Mouse (Mus musculus): ENCODE measurements around the gene Tmem40.
A peak's percentile ranks its signal among the peaks of the same experiment; 100 is the strongest.

Gene Tmem40

GRCm38 (mm10) chr6:115761995-115762756 is at the start of gene Tmem40:
Tmem40 (minus strand) TSS chr6:115762410.
- no peak for DNase-seq

GRCm38 (mm10) chr6:115811606-115812005 is 49.4 kb upstream of the Tmem40 start:
- DNase-seq = no peak

- peak; percentile 99 for DNase-seq
These were observed 46.5 kb upstream of the Tmem40 start, which contains the start of gene Rpl32 for GRCm38 (mm10) chr6:115808488-115809231. Rpl32 (minus strand) TSS chr6:115808747.

- DNase-seq = peak; percentile 92
These were observed 45.9 kb upstream of the Tmem40 start for GRCm38 (mm10) chr6:115808196-115808487.

- DNase-seq = no peak
These were observed 45.4 kb upstream of the Tmem40 start for GRCm38 (mm10) chr6:115807464-115808195.

- DNase-seq = no peak
These were observed 42.4 kb upstream of the Tmem40 start for GRCm38 (mm10) chr6:115804432-115805192.

GRCm38 (mm10) chr6:115803541-115804382 is 41.6 kb upstream of the Tmem40 start:
- DNase-seq = peak; percentile 95

- no peak for DNase-seq
These were observed 39.6 kb upstream of the Tmem40 start for GRCm38 (mm10) chr6:115801811-115802210.

- DNase-seq = peak; percentile 93
These were observed 30.5 kb upstream of the Tmem40 start for GRCm38 (mm10) chr6:115792691-115793215.

GRCm38 (mm10) chr6:115791842-115792686 is 29.9 kb upstream of the Tmem40 start:
- peak; percentile 97 for DNase-seq

- peak; percentile 96 for DNase-seq
These were observed 28.8 kb upstream of the Tmem40 start for GRCm38 (mm10) chr6:115791016-115791415.

GRCm38 (mm10) chr6:115782781-115783180 is 20.6 kb upstream of the Tmem40 start:
- DNase-seq = no peak

- no peak for DNase-seq
These were observed 14.2 kb upstream of the Tmem40 start for GRCm38 (mm10) chr6:115776363-115776762.

- peak; percentile 97 for DNase-seq
These were observed 13.6 kb upstream of the Tmem40 start for GRCm38 (mm10) chr6:115775838-115776237.

- DNase-seq = peak; percentile 94
These were observed 12.3 kb upstream of the Tmem40 start, which contains the start of gene Cand2 for GRCm38 (mm10) chr6:115774501-115774921. Cand2 (plus strand) TSS chr6:115774538.

GRCm38 (mm10) chr6:115773966-115774413 is 11.8 kb upstream of the Tmem40 start:
- DNase-seq = no peak

- no peak for DNase-seq
These were observed 10.4 kb upstream of the Tmem40 start for GRCm38 (mm10) chr6:115772604-115773003.

- no peak for DNase-seq
These were observed 10.0 kb upstream of the Tmem40 start for GRCm38 (mm10) chr6:115772201-115772600.

GRCm38 (mm10) chr6:115770852-115771251 is 8.6 kb upstream of the Tmem40 start:
- DNase-seq = no peak

- DNase-seq = no peak
These were observed 8.0 kb upstream of the Tmem40 start for GRCm38 (mm10) chr6:115770059-115770670.
